Mouse (Mus musculus): ENCODE measurements around the gene Dchs2.

GRCm38 (mm10) chr3:83273555-83274244 is 146.0 kb downstream of the Dchs2 start:
- TF ChIP-seq CTCF (IDR thresholded peaks at IDR 0.05; ENCODE audit: low read depth) (peak; percentile 69), EP300 (IDR thresholded peaks at IDR 0.05; ENCODE audit: low read depth) (no peak)

Data from liver, embryonic 14.5 days (tissue).